Mouse (Mus musculus): ENCODE measurements at regions not wholly inside any gene's neighbourhood (a gene's known extent, or its start where the extent isn't known, plus 50 kb on each side); places are given as distances from the start of the nearest gene placed in this dataset.
"Not testable (repeated sequence)": the region's sequence is repeated elsewhere in the genome, so short reads cannot be mapped to it uniquely, and the experiment has no call there.

DNA sequence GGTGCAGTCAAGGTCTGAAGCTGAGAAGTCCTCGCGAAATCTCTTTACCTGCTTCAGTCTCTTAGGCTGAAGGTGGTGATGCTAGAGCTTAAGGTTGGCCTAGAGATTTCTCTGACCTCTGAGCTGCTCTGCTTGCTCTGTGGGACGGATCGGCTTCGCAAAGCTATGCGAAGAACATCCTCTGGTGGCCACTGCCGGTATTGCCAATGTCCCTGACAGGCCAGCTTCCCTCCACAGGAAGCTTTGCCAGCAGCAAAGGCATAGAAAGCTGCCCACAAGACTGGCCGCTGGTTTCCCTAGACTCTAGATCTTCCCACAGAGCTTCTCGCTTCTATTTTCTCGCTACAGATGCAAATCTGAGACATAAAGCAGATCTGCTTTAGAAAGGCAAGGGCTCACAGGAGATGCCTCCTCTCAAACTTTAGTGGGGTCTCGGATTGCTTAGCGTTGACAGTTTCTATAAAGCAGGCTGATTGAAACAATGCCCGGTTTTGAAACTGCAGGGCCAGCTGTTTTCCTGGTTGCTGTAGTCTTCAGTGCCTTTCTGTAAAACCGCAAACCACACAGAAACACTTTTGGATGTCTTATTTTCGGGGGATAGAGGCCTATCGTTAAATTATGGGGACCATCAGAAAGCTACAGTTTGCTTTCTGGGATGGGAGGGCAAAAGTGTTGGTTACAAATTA, 153.7 kb downstream of the Car8 start:
- Histone ChIP-seq H3K4me2 (ENCODE audit: low read length) (no peak overlapping the region), H3K9me3 (ENCODE audit: control insufficient read depth, low read length) (no peaks in the 10 kb centered on the region), H3K4me1 (replicated peaks; ENCODE audit: control insufficient read depth, insufficient read depth, low read length) (peaks cover 5% of the 10 kb centered on the region; the same call in 1 of the 2 replicates), H3K4me3 (replicated peaks; ENCODE audit: low read length) (no peak overlapping the region), H3K27me3 (replicated peaks; ENCODE audit: control insufficient read depth, insufficient read depth, low read length) (no peaks in the 10 kb centered on the region), H3K36me3 (ENCODE audit: control insufficient read depth, insufficient read depth) (no peaks in the 10 kb centered on the region), H3K27ac (ENCODE audit: low read length) (no peak overlapping the region), H3K9ac (replicated peaks; ENCODE audit: low read depth, low read length) (no peak overlapping the region)
- 19% methylated on average over 16 of the region's 16 CpGs for WGBS
- peak; percentile 79 for ATAC-seq

DNA sequence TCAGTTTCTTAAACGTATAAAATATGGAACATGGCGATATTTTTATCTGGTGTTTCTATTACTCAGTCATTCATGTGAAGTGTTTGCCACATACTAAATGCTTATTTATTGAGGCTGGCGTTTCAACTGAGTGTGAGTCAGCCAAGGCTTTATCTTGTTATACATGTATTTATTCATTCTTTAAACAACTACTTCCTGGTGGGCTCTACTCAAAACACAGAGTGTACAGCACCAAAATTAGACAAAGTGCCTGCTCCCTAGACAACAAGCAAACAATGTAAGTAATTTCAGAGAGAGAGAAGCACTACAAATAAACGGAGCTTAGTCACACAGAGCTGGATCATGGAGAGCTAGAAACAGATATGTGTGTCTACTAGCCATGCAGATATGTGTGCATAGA, 159.5 kb downstream of the Car8 start:
- Histone ChIP-seq H3K4me1 (replicated peaks; ENCODE audit: control insufficient read depth, insufficient read depth, low read length) (no peaks in the 10 kb centered on the region), H3K9ac (replicated peaks; ENCODE audit: low read depth, low read length) (no peak overlapping the region), H3K27me3 (replicated peaks; ENCODE audit: control insufficient read depth, insufficient read depth, low read length) (no peaks in the 10 kb centered on the region), H3K4me3 (replicated peaks; ENCODE audit: low read length) (no peak overlapping the region), H3K36me3 (ENCODE audit: control insufficient read depth, insufficient read depth) (no peaks in the 10 kb centered on the region), H3K27ac (ENCODE audit: low read length) (no peak overlapping the region), H3K9me3 (ENCODE audit: control insufficient read depth, low read length) (no peaks in the 10 kb centered on the region), H3K4me2 (ENCODE audit: low read length) (no peak overlapping the region)
- WGBS = 40% methylated on average over 4 of the region's 4 CpGs
- ATAC-seq = no peak

DNA sequence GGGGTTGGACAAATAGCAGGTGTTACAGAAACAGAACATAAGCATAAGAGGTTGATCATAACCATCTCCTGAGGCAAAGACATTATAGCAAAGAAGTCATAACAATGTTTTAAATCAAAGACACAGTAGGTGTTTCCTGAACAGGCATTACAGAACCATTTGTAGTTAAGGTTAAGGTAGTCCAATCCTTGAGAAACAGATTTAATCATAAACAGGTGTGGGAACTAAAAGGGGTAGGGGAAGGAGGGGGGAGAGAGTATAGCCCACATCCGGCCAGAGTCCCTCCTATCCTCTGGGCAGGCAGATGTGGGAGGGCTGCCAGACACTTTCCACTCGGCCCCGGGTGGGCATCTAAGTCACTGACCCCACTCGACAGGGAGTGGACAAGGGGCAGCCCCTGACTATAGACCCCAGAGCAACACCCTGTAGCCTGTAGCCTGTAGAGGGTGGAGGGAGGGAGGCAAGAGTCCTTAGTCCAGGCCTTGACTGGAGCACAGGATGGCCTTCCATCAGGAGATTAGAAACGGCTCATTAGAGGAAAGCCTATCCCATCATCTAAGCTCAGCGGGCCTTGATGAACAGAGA, 165.8 kb downstream of the Car8 start:
- WGBS = 87% methylated on average over 6 of the region's 6 CpGs

DNA sequence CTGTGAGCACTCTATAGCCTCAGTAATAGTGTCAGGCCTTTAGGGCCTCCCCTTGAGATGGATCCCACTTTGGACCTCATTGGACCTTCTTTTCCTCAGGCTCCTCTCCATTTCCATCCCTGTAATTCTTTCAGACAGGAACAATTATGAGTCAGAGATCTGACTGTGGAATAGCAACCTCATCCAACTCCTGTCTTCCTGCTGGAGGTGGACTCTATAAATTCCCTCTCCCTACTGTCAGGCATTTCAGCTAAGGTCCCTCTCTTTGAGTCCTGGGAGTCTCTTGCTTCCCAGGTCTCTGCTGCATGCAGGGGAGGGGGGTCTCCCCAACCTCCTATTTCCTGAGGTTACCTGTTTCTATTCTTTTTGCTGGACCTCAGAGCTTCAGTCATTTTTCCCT, 168.1 kb downstream of the Car8 start:
- H3K36me3 ChIP-seq (ENCODE audit: control insufficient read depth, insufficient read depth); H3K27me3 ChIP-seq (replicated peaks; ENCODE audit: control insufficient read depth, insufficient read depth, low read length); H3K4me2 ChIP-seq (ENCODE audit: low read length); H3K4me3 ChIP-seq (replicated peaks; ENCODE audit: low read length); H3K9ac ChIP-seq (replicated peaks; ENCODE audit: low read depth, low read length); H3K9me3 ChIP-seq (ENCODE audit: control insufficient read depth, low read length); ATAC-seq; H3K27ac ChIP-seq (ENCODE audit: low read length); H3K4me1 ChIP-seq (replicated peaks; ENCODE audit: control insufficient read depth, insufficient read depth, low read length): not testable (repeated sequence)

More for the DNA sequence above, 165.8 kb downstream of the Car8 start:
- no peaks in the 10 kb centered on the region for H3K36me3 ChIP-seq (ENCODE audit: control insufficient read depth, insufficient read depth)
- no peaks in the 10 kb centered on the region for H3K9me3 ChIP-seq (ENCODE audit: control insufficient read depth, low read length)
- no peak overlapping the region for H3K9ac ChIP-seq (replicated peaks; ENCODE audit: low read depth, low read length)
- no peak overlapping the region for H3K4me3 ChIP-seq (replicated peaks; ENCODE audit: low read length)
- ATAC-seq = no peak
- no peaks in the 10 kb centered on the region for H3K27me3 ChIP-seq (replicated peaks; ENCODE audit: control insufficient read depth, insufficient read depth, low read length)
- no peak overlapping the region for H3K27ac ChIP-seq (ENCODE audit: low read length)
- no peaks in the 10 kb centered on the region for H3K4me1 ChIP-seq (replicated peaks; ENCODE audit: control insufficient read depth, insufficient read depth, low read length)
- no peak overlapping the region for H3K4me2 ChIP-seq (ENCODE audit: low read length)

DNA sequence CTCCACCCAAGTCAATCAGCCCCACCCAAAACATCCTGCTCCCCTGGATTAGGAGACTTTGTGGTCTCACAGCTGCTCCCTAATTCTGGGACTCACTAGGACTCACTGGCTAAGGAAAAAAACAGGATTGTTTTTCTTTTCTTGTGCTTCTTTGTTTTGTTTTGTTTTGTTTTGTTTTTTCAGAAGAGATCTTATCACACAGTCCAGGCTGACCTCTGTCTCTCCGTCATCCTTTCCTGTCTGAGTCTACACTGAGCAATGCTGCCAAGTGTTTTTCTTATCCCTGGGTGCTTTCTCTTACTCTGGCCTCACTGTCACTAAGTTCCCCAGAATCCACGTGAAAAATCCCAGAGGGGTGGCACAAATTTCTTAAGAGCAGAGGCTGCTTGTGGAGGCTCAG, 170.8 kb downstream of the Car8 start:
- WGBS = 43% methylated on average over 2 of the region's 2 CpGs

DNA sequence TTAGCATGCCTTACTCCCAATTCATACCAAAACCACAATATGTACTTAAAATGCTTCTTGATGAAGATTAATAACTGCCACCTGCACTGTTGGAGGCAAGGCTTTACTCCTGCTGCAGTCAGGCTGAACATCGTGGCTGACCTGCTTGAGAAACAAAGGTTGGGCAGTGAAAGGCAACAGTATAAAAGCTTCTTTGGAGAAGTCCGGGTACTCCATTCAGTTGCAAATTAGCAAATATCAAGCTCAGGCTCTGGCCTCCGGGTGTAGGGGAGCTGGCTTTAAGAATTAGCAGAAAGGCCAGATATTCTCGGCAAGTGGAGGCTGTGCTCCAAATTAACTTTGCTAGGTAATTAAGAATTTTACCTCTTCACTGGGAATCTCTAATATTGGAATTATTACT, 197.1 kb downstream of the Car8 start:
- no peaks in the 10 kb centered on the region for H3K27me3 ChIP-seq (replicated peaks; ENCODE audit: control insufficient read depth, insufficient read depth, low read length)

More for the DNA sequence above, 170.8 kb downstream of the Car8 start:
- H3K9ac ChIP-seq (replicated peaks; ENCODE audit: low read depth, low read length) = no peak overlapping the region
- H3K27ac ChIP-seq (ENCODE audit: low read length) = no peak overlapping the region
- no peak for ATAC-seq
- H3K27me3 ChIP-seq (replicated peaks; ENCODE audit: control insufficient read depth, insufficient read depth, low read length) = no peaks in the 10 kb centered on the region
- no peak overlapping the region for H3K4me3 ChIP-seq (replicated peaks; ENCODE audit: low read length)
- H3K9me3 ChIP-seq (ENCODE audit: control insufficient read depth, low read length) = no peaks in the 10 kb centered on the region
- H3K4me2 ChIP-seq (ENCODE audit: low read length) = no peak overlapping the region
- no peaks in the 10 kb centered on the region for H3K4me1 ChIP-seq (replicated peaks; ENCODE audit: control insufficient read depth, insufficient read depth, low read length)
- no peaks in the 10 kb centered on the region for H3K36me3 ChIP-seq (ENCODE audit: control insufficient read depth, insufficient read depth)

DNA sequence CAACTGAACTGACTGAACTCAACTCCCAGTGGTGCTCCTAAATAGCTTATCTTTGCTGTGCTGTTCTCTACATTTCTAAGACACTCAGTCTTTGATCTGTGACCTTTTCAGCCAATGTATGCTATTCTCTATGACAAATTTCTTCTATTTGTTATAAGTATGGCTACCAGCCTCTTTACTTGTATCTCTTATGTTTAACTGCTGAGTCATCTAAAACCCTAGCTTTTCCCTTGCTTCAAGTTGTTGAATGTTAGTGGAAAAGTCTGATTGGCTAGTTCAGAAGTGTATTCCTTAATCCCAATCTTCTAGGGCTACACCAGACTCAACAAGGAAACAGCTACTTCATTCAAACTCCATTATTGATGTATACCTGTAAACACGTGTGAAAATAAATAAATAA, 201.0 kb downstream of the Car8 start:
- 89% methylated on average over 1 of the region's 1 CpGs for WGBS
- Histone ChIP-seq H3K27me3 (replicated peaks; ENCODE audit: control insufficient read depth, insufficient read depth, low read length) (no peaks in the 10 kb centered on the region), H3K27ac (ENCODE audit: low read length) (no peak overlapping the region), H3K9me3 (ENCODE audit: control insufficient read depth, low read length) (peaks cover 4% of the 10 kb centered on the region; the same call in 1 of the 2 replicates), H3K36me3 (ENCODE audit: control insufficient read depth, insufficient read depth) (no peaks in the 10 kb centered on the region), H3K4me1 (replicated peaks; ENCODE audit: control insufficient read depth, insufficient read depth, low read length) (no peaks in the 10 kb centered on the region), H3K9ac (replicated peaks; ENCODE audit: low read depth, low read length) (no peak overlapping the region), H3K4me3 (replicated peaks; ENCODE audit: low read length) (no peak overlapping the region), H3K4me2 (ENCODE audit: low read length) (no peak overlapping the region)
- no peak for ATAC-seq

More for the DNA sequence above, 197.1 kb downstream of the Car8 start:
- Histone ChIP-seq H3K9me3 (ENCODE audit: control insufficient read depth, low read length) (peaks cover 4% of the 10 kb centered on the region; the same call in 1 of the 2 replicates), H3K9ac (replicated peaks; ENCODE audit: low read depth, low read length) (no peak overlapping the region), H3K4me2 (ENCODE audit: low read length) (no peak overlapping the region), H3K4me1 (replicated peaks; ENCODE audit: control insufficient read depth, insufficient read depth, low read length) (no peaks in the 10 kb centered on the region), H3K36me3 (ENCODE audit: control insufficient read depth, insufficient read depth) (no peaks in the 10 kb centered on the region), H3K27ac (ENCODE audit: low read length) (no peak overlapping the region), H3K4me3 (replicated peaks; ENCODE audit: low read length) (no peak overlapping the region)
- no peak for ATAC-seq
- 13% methylated on average over 4 of the region's 4 CpGs for WGBS

DNA sequence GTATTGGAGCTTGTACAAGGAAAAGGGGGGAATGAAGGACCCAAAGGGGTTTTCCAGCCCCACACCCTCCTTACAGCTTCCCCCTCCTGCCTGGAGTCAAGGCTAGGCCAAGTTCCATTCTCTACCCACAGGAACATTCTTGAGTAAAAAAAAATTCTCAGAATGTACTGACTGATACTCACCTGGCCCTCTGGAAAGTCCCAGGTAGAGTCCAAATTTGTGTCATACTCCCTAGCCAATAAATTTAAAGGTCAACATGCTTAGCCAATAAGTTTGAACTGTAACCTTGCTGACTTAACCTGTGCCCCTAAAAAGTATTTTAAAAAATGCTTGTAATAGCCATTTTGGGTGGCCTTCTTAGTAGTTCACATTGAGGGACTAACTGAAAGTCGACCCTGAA, 205.4 kb downstream of the Car8 start:
- 78% methylated on average over 1 of the region's 1 CpGs for WGBS
- not testable (repeated sequence) for H3K36me3 ChIP-seq (ENCODE audit: control insufficient read depth, insufficient read depth); H3K4me1 ChIP-seq (replicated peaks; ENCODE audit: control insufficient read depth, insufficient read depth, low read length); ATAC-seq; H3K27me3 ChIP-seq (replicated peaks; ENCODE audit: control insufficient read depth, insufficient read depth, low read length); H3K4me2 ChIP-seq (ENCODE audit: low read length); H3K9ac ChIP-seq (replicated peaks; ENCODE audit: low read depth, low read length); H3K27ac ChIP-seq (ENCODE audit: low read length); H3K4me3 ChIP-seq (replicated peaks; ENCODE audit: low read length); H3K9me3 ChIP-seq (ENCODE audit: control insufficient read depth, low read length)

DNA sequence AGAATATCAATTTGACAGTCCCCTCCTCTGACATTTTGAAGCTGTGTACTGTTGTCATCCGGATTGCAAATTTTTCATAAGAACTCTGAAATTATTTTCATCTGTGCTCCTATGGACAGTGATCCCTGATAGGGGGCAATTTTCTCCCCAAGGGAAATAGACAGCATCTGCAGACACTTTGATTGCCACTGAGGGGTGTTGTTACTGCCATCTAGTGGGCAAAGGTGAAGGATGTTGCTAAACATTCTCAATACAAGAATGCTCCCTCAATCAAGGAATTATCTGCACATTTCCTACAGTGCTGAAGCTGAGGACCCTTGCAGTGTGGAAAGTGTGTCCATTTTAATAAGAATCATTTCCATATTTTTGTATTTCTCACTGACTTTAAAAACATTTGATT, 233.7 kb downstream of the Car8 start:
- H3K4me2 ChIP-seq (ENCODE audit: low read length) = no peak overlapping the region
- H3K9ac ChIP-seq (replicated peaks; ENCODE audit: low read depth, low read length) = no peak overlapping the region
- no peak overlapping the region for H3K4me3 ChIP-seq (replicated peaks; ENCODE audit: low read length)
- no peak overlapping the region for H3K27ac ChIP-seq (ENCODE audit: low read length)
- H3K4me1 ChIP-seq (replicated peaks; ENCODE audit: control insufficient read depth, insufficient read depth, low read length) = no peaks in the 10 kb centered on the region
- WGBS = 12% methylated on average over 1 of the region's 1 CpGs
- peaks cover 4% of the 10 kb centered on the region for H3K9me3 ChIP-seq (ENCODE audit: control insufficient read depth, low read length)
- H3K27me3 ChIP-seq (replicated peaks; ENCODE audit: control insufficient read depth, insufficient read depth, low read length) = no peaks in the 10 kb centered on the region
- no peaks in the 10 kb centered on the region for H3K36me3 ChIP-seq (ENCODE audit: control insufficient read depth, insufficient read depth)
- peak; percentile 71; the same call in 1 of the 2 replicates for ATAC-seq

DNA sequence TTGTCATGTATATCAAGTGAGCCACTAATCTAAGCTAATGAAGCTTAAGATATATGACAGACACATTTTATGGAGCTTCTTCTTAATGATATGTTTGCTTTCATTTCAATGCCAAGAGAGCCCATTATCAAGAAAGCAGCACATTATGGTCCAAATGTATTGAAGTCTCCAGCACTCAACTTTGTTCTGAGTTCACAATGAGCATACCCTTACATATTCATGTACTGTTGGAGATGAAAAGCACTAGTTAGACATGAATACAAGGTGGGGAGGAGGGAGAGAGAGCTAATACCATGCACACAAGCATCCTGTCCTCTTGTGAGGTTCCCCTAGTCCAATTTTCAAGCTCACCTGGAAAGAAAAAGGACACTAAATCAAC, 241.3 kb downstream of the Car8 start:
- H3K27me3 ChIP-seq (replicated peaks; ENCODE audit: control insufficient read depth, insufficient read depth, low read length) = no peaks in the 10 kb centered on the region
- H3K27ac ChIP-seq (ENCODE audit: low read length) = no peak overlapping the region
- ATAC-seq = peak; percentile 79
- H3K9ac ChIP-seq (replicated peaks; ENCODE audit: low read depth, low read length) = no peak overlapping the region
- no peak overlapping the region for H3K4me2 ChIP-seq (ENCODE audit: low read length)
- no peaks in the 10 kb centered on the region for H3K36me3 ChIP-seq (ENCODE audit: control insufficient read depth, insufficient read depth)
- H3K9me3 ChIP-seq (ENCODE audit: control insufficient read depth, low read length) = no peaks in the 10 kb centered on the region
- no peak overlapping the region for H3K4me3 ChIP-seq (replicated peaks; ENCODE audit: low read length)
- no peaks in the 10 kb centered on the region for H3K4me1 ChIP-seq (replicated peaks; ENCODE audit: control insufficient read depth, insufficient read depth, low read length)
